Mouse (Mus musculus): ENCODE results near the gene Atg5. TPM values are rescaled to one million over a fixed set of nuclear protein-coding genes. Genes with fewer than 3 reads are reported as not detected.

Atg5 gene
- polyA plus RNA-seq, 1 experiment from 2014 or later, result 46.4 TPM

GRCm38 (mm10) chr10:44403415-44403814 is 135.3 kb downstream of the Atg5 start:
- H3K4me2 ChIP-seq, result no peak overlapping the region
- no peak overlapping the region for H3K27ac ChIP-seq
- H3K27me3 ChIP-seq (replicated peaks), result no peaks in the 10 kb centered on the region
- no peak overlapping the region for H3K4me3 ChIP-seq (replicated peaks)
- H3K9me3 ChIP-seq, result no peaks in the 10 kb centered on the region
- 60% methylated on average over 7 of the region's 7 CpGs for WGBS
- H3K36me3 ChIP-seq, result no peaks in the 10 kb centered on the region
- no peaks in the 10 kb centered on the region for H3K4me1 ChIP-seq
- H3K9ac ChIP-seq, result no peak overlapping the region
- no peak for ATAC-seq (ENCODE audit: insufficient read depth, low FRiP score, low read depth)

DNA sequence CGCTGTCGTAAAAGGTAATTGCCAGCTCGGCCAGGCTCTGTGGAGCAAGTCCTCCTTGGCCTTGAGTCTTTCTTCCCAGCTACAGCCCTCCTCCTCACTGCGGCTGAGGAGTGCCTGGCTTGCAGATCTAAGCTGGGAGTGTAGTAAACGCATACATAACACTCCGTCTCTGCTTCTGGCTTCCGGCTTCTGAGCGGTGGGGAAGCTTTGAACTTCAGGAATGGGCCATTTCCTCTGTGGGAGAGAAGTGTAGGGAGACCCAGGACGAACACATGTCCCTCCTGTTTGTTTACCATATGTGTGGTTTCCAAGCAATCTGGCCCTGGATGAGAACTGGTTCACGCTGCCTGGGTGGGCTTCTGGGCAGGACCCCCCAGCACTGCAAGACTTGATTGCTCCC is 140.9 kb downstream of the Atg5 start:
- Histone ChIP-seq H3K36me3 (no peaks in the 10 kb centered on the region), H3K4me2 (no peak overlapping the region), H3K9me3 (no peaks in the 10 kb centered on the region), H3K27me3 (replicated peaks) (no peaks in the 10 kb centered on the region), H3K27ac (no peak overlapping the region), H3K4me1 (no peaks in the 10 kb centered on the region), H3K9ac (no peak overlapping the region), H3K4me3 (replicated peaks) (no peak overlapping the region)
- ATAC-seq (ENCODE audit: insufficient read depth, low FRiP score, low read depth), result no peak
- WGBS, result 58% methylated on average over 10 of the region's 10 CpGs

DNA sequence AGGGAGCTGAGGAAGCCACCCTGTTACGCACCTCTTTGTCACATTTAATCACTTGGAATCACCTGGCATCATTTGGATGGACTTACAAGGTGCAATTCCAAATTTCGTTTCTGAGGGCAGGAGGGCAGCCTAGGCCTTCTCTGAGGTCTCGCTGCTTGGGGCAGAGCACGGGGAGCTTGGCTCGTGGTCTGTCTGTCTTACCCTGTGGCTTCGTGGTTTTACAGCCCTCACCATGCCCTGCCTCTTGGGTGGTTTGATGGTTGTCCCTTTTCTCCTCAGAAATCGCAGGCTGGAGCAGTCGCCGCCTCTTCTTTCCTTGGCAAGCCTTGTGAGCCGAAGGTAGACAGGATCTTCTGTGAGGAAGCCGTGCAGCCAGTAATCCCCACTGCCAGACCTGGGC is 141.8 kb downstream of the Atg5 start:
- WGBS, result 83% methylated on average over 11 of the region's 11 CpGs
- no peaks in the 10 kb centered on the region for H3K36me3 ChIP-seq
- H3K9ac ChIP-seq, result no peak overlapping the region
- no peak for ATAC-seq (ENCODE audit: insufficient read depth, low FRiP score, low read depth)
- no peaks in the 10 kb centered on the region for H3K27me3 ChIP-seq (replicated peaks)
- no peak overlapping the region for H3K4me3 ChIP-seq (replicated peaks)
- no peaks in the 10 kb centered on the region for H3K4me1 ChIP-seq
- no peak overlapping the region for H3K4me2 ChIP-seq
- H3K27ac ChIP-seq, result no peak overlapping the region
- no peaks in the 10 kb centered on the region for H3K9me3 ChIP-seq

MicroRNA genes within 50 kb of the gene (microRNA counts, 519-probe panel; counts per million panel counts)
- 2,364 counts per million, percentile 48 among the panel's probes with 10 or more counts for microRNA mmu-miR-1929

Small RNAs within 50 kb of the gene (microRNA-seq; reads per million reads assigned to microRNA genes)
- 0.77 reads per million for gene Mir1929

Other genes with a start within 250 kb of the Atg5 start
- gene Crybg1, start 119.5 kb upstream of the Atg5 start, polyA plus RNA-seq (2015; fragmentation: Nextera tagmentation; extraction: Ambion mirVana), result 1.9 and 2.5 TPM in 2 replicates

Measured in stomach, embryonic 15.5 days (tissue).